Mouse (Mus musculus): ENCODE results near the gene Bex3.

Gene Bex3

GRCm38 (mm10) chrX:136313792-136314564, 43.9 kb downstream of the Bex3 start:
- no peak for DNase-seq (ENCODE audit: low spot score in 2 of 2)

GRCm38 (mm10) chrX:136319953-136320352, 49.9 kb downstream of the Bex3 start:
- no peak for DNase-seq (ENCODE audit: low spot score in 2 of 2)
